Mouse (Mus musculus) urinary bladder, adult 2 months (tissue): ENCODE results near the gene Hoxa1. TPM values are rescaled to one million over a fixed set of nuclear protein-coding genes. Genes with fewer than 3 reads are reported as not detected.

Source experiments
- DNase-seq: peaks from one replicate; pipeline ENCODE4 v3.0.0; 2022; ENCODE audit warnings: low spot score
- polyA plus RNA-seq: library from polyadenylated mRNA; depleted of rRNA; stranded (reverse); fragments of >200 nt; gene quantifications from 2 replicates; pipeline ENCODE4 v1.2.3, GENCODE M21; 2012

The Hoxa1 gene
- polyA plus RNA-seq, 1 experiment, result 0.73 TPM

DNA sequence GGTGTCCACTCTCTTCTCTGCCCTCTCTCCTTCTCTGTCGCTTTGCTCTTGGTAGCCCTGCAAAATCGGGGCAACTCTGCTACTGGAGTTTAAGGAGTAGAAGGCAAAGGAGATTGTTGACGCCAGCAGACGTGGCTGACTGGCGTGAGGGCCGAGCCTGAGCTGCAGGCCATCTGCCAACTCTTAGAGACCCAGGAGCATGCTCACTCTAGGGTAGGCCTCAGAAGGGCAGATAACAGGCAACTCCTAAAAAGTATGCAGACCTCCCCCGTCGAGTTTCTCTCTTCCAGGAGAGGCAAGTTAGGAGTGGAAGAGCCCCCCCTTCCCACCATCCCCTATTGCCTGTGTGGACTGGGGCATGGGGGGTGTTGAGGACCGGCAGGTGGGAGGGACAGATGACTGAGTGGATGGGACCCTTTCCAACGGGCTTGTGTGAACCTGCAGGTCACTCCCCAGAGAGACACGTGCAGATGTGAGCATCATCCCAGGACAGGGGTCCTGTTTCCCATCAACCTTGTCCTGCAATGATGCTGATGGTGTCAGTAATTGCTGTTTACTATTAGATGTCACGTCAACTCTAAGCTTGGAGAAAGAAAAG lies 1.1 kb upstream of the Hoxa1 start:
- no peak for DNase-seq

DNA sequence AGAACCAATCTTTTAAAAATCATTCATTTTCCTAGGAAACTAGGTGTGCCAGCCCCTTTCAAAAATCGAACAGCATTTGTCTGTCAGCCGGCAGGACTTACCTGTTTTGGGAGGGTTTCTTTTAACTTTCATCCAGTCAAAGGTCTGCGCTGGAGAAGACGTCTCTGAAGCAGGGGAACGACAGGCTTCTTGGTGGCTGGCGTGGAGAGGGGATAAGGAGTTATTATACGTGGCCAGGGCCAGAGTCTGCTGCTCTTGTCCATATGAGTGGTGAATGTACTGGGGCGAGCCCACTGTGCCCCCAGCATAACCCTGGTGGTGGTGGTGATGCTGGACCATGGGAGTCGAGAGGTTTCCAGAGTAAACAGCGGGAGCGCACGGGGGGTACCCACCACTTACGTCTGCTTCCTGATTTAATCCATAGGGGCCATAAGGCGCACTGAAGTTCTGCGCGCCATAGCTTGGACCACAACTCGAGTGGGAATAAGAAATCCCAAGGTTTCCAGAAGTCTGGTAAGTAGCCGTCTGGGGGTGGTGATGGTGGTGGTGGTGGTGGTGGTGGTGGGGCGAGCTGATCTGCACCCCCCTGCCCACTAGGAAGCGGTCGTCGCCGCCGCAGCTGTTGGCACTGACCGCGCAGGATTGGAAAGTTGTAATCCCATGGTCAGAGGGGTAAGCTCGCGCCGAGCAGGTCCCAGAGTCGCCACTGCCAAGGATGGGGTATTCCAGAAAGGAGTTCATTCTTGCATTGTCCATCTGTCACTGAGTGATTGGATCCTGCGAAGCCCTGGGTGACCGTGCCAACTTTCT lies 446 bp downstream of the Hoxa1 start:
- DNase-seq, result no peak

DNA sequence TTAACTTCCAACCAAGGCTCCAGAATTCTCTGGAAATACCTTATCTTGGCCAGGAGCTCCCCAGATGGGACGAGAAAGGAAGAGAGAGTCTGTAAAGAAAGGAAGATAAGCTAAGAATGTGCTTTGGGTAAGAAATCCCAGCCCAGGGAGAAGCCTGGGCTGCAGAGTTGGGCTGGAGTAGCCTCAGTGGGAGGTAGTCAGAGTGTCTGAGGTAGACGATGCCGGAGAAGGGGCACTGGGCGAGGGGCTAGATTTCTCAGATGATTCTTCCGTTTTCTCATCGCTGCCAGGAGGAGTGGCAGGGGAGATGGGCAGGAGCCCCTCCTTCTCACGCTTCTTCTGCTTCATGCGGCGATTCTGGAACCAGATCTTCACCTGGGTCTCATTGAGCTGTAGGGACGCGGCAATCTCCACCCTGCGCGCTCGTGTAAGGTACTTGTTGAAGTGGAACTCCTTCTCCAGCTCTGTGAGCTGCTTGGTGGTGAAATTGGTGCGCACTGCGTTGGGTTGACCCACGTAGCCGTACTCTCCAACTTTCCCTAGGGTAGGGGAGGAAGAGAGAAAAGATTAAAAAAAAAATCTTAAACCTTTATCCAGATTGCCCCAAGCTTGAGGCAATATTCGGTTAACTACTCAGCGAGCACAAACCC lies 1.4 kb downstream of the Hoxa1 start:
- DNase-seq, result no peak

DNA sequence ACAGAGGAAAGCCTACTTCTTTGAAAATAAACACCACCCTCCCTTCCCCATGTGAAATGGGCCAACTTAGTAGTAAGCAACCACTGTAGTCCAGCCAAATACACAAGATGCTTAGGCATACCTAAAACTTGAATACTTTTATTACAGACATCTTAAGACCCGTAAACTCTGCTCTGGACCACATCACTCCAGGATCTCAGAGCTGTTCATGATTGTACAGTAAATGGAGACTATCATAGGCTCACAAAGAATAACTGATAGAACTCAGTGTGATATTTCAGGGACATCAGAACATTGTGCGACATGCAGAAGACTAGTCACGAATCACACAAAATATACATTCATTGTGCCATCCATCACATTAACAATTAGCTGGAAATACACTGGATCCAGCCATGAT lies 2.6 kb downstream of the Hoxa1 start:
- no peak for DNase-seq

DNA sequence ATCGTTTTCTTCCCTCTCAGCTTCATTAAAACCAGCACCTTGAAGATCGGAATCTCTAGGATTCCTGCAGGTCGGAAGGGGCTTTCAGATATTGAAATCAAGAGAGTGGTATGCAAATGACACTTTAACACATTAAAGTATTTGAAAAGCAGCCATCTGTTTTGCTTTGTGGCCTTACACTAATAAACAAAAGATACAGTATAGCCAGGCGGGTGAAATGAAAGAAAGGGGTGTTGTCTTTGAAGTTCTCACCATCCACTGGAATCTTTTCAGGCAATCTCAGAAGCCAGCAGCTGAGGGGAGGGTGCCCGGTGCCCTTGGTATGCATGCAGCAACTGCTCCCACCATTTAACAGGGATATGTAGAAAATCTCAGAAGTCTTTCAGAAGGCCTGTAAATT lies 4.1 kb downstream of the Hoxa1 start:
- no peak for DNase-seq

DNA sequence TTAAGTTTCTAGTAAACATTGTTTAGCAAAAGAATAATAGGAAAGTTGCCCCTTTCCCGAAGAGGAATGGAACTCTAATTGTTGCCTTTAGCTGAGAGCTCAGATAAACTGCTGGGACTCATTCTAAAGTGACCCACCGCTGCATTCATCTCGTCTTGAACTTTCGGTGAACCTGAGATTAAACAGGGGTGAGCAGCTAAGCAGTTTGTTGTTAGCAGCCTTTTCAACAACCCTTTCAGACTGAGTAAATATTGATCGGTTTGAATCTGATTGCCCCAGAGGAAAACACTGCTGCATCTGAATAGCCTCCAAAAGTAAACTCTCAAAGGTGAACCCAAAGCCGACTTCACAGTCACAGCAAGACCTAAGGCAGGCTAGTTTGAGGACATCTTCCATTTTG lies 4.8 kb downstream of the Hoxa1 start:
- DNase-seq, result no peak

DNA sequence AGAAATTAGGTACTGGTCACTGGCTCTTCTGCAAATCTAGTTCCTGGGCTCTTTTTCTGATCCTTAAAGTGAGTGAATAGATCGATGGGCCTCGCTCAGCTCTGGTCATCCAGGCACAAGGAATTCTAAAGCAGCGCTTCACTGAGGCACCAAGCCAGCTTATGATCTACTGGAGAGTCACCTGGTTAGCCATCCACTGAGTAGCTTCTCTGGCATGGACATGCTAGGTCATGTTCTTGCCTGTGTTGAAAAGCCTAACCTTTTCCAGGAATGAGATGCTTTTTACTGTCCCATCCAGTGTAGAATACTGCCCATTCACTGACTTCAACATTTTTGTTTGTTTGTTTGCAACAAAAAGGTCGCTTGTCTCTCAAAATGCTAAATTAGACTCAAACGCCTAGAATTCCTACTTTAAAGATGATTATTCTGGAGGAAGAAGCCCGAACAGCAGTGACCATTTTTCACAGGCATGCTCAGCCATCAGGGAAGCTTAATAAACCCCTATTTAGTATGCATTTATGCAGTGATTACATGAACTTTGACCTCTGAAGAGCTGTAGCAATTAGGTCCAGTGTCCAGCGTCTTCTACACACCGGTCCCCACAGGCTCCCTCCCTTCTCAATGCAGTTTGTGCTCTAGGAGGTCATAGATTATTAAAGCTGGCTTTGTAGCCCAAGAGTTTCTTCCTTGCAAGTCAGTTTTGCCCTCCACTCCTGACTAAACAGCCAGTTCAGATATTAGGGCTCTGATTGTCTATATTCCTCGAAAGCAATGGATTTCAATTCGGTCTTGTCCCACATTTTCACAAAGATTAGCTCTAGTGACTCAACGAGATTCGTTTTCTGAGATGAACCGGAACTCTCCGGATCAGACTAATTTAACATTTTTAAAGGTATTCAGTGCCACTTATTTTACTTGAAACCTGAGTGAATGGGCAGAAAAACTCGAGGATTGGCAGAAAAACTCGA lies 5.6 kb downstream of the Hoxa1 start:
- DNase-seq, result no peak

DNA sequence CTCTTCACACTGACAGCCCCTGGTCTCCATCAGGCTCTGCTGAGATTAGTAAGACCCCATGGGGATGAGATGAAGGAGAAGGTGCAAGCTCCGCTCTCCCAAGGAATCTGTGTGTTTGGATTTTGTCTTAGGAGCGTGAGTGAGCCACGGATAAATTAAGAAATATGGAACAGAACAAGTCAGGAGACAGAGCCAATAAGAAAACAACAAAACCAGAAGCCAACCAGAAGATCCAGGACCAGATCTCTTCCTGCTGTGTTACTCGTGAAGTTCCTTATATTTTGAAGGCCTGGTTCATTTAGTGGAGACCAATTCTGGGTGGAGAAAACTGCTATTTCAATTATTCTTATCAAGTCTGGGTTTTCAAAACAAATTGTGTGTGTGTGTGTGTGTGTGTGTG lies 6.5 kb downstream of the Hoxa1 start:
- no peak for DNase-seq

DNA sequence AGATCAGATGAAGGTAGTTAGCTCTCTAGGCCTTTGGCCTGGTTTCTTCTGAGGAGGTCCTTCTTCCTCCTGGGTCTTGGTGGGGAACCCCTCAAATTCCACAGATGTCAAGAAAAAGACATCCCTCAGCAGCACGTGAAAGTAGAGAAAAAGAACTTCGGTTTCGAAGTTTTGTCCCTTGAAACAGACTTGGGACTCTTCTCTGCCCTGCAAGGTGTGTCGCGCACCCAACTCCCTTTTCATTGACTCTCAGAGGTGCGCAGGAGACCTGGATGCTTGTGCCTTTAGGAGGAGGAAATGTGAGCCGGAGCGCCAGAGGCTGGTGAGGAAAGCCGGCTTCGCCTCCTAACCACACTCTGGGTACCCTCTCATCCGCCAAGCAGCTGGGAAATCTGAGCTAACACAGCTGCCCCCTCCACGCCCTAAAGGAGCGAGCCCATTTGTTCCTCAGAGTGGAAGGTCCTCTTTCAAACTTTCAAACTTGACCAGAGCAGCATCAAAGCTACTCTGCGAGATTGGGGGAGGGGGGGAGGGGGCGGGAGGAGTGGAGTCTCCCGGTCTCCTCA lies 7.6 kb downstream of the Hoxa1 start:
- DNase-seq, result no peak

DNA sequence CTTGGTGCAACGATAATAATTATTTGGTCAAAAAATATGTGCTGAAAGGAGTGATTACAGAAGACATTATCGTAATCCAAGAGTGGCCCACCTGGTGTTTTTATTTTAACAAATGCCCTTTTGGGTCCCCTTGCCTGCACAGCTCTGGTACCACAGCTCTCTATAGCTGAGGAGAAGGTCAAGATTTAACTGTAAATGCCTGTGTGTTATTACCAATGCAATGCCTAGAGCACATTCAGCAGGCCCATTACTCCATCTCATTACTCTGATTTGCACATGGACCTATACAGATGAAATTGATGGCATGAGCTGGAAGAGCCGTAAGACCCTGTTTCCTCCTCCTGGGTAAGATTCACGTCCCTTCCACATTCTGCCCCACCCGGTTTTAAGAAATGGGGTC lies 19.0 kb downstream of the Hoxa1 start:
- DNase-seq, result no peak

DNA sequence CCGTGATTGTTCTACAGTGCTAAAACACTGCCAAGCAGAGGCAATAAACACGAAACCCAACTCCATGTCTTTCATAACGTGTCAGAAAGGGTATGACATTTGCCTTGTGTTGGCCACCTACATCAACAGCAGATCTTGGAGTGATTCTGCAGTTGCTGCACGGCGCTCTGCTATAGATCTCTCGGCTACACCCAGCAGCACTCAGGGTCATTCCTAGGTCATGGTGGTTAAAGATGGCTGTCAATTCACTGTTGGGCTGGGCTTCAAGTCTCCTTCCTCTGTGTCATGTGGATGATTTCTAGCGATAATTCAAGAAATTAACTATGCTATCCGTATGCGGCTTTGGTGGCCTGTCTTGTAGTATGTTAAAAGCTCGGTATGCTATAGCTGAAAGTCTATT lies 19.5 kb downstream of the Hoxa1 start:
- no peak for DNase-seq

DNA sequence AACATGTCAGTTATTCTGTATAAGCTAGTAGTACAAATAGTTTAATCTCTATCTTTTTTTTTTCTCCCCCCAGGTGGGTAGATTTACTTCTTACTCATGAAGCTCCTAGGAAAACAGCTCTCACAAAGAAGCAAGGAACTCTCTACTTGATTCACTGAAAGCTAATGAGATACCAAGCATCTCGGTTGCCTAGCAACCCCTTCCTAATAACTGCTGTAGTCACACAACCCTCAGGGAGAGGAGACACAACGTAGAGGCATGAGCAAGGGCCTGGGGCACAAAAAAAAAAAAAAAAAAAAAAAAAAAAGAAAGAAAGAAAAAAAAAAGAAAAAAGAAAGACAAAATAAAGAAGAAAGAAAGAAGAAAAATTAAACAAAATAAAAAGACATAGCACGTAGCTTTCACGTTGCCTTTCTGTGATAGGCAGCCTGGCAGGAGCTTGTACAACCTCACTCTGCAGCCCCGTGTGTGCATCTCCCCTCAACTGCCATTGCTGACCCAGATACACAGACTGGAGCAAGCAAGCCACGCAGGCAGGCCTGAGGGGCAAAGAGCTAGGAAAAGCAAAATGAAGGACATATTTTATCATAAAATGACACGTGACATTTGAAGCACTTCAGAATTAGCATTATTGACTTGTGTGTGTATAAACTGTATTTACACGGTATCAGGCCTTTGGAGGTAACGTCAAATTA lies 20.1 kb downstream of the Hoxa1 start:
- no peak for DNase-seq

DNA sequence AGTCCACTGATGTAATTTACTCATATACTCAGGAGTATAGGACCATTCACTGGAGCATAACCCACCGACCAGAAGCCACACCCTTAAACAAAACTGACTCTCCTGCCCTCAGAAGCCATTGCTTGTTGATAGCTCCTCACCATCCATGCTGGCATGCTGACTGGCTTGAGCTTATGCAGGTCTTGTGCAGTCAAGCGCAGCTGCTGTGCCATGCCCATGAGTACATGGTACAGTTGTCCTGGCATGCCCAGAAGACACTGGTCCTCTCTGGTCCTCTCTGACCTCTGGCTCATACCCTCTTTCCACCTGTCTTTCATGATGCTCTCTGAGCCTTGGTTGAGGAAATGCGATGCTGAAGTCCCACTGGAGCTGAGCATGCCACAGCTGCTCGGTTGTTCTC lies 34.4 kb downstream of the Hoxa1 start:
- DNase-seq, result no peak

DNA sequence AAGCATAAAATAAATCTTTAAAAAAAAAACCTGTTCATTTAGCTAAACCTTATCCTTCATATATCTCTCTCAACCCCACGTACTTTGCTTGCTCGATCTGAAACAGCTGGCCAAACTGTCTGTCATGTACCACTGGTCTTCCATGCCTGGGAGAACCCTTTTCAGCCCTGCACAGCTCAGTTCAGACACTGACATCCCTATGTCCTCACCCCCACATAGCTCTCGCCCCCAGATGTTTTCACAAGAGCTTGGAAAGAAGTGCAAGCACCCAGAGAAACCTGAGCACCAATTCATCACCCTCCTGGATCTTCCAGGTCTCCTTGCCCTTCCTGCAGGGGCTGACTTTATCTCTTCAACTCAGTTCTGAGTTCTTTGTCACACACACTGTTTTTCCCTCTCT lies 36.9 kb downstream of the Hoxa1 start:
- no peak for DNase-seq

DNA sequence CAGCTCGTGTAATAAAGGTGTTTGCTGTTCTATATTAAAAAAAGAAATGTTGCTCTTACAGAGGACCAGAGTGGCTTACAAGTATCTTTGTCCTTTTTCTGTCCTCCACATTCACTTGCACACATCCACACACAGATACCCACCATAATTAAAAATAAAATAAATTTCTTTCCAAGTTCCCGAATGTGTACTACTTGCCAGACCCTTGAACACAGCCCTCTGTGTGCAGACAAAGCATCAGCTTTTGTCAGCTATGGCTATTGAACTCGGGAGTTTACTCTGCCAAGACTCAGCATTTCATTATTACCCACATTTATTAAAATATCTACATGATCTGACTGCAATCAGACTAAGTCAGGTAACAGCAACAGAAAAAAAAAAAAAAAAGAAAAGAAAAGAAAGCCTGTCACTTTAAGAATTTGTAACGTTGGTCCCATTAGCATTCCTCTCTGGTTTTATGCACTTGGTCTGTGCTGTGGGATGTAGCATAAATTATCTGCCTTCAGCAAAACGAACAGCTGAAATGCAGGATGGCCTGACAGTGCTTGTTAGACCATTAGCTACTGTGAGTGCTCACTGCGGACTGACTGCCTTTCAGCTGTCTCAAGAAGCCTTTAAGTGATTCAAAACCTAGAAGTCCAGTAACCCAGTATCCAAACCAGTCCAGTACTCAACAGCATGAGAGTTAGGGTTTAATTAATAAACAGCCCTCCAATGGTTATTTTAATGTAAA lies 39.0 kb downstream of the Hoxa1 start:
- DNase-seq, result no peak

DNA sequence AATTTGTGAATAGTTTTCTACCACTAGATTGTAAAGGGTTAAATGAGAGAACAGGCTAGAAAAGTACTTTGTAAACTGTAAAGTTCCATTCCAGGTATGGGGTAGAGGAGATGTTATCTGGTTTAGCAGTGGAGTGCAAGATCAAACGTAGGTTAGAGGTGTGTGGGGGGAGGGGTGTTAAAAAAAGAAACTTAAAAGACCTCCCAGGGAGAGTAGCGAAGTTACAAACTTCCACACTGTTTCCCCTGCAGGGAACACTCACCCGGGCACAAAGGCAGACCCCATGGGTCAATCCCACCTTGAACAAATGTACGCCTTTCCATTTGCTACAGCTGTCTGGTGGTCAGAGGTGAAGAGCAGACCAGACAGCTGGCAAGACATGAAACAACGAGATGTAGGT lies 42.2 kb downstream of the Hoxa1 start:
- DNase-seq, result no peak

DNA sequence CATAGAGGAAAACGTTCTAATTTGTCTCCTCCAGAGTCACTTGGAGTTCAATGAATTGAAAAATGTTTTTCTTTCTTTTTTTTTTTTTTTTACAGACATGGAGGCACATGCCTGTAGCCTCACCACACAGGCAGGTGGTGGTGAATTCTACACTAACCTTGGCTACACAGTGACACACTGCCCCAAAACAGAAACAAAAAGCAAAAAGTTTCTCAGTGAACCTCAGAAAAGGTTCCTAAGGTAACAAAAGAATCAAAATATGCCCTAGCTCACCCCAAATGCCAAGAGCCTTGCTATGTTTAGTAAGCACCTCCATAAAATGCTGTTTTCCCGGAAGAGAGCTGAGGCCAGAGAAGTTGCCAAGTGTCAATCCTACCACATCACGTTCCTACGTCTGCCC lies 46.3 kb downstream of the Hoxa1 start:
- no peak for DNase-seq

DNA sequence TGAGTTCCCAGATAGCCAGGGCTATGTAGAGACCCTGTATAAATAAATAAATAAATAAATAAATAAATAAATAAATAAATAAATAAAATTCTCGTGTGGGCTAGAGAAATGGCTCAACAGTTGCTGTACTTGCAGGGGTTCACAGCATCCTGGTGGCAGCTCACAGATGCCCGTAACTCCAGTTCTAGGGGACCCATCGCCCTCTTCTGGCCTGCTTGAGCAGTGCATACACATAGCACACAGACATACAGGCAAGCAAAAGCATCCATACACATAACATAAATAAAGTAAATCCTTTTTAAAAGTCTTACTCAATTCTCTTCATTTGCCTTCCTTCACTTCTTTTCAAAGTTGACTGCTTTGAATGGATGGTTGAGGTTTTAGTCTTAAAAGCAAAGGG lies 50.7 kb downstream of the Hoxa1 start:
- no peak for DNase-seq

DNA sequence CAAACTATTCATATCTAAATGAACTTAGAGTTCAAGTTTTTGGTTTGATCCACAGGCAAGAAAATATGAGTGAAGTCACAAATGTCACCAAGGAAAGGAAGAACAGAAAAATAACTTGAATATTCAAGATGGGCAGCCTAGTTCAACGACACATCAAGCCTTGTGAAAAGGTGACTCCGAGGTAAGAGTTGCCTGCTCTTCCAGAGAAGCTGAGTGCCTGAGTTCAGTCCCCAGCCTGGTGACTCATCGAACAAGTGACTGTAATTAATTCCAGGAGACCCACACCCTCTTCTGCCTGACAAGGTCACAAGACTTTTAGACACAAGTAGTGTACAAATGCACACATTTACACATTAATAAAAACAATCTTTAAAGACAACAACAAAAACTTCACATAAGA lies 51.4 kb downstream of the Hoxa1 start:
- no peak for DNase-seq

DNA sequence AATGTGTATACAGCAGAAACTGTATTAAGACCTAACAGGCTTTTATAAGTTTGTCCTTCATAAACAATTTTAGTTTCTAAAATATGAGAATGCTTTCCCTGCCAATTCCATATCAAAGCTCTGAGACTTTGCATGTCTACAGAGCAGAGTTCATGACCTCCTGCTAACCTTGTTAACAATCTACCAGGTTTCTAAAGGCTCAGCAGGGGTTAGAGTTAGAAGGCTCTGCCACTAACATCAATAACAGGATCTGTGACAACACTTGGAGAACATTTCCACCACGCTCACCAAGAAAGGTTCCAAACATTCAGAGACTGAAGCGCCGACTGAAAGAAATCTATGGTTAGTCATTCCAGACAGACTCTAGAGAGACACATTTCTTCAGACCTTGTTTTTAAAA lies 51.9 kb downstream of the Hoxa1 start:
- no peak for DNase-seq
